Mouse (Mus musculus) spleen, adult 2 months (tissue): ENCODE data around the gene Nectin4.

ENCODE experiments used
- CTCF ChIP-seq: fragments of 200-500 bp; IDR thresholded peaks from 2 replicates; pipeline ENCODE4 v1.5.1; 2011; ENCODE audit warnings: mild to moderate bottlenecking, inconsistent platforms; ENCODE audit not compliant: insufficient read depth, insufficient read length, insufficient replicate concordance; ENCODE audit errors: extremely low read depth
- POLR2A ChIP-seq: fragments of 200-500 bp; IDR thresholded peaks from 2 replicates; pipeline ENCODE4 v1.6.1; 2011; ENCODE audit warnings: low read depth, low read length, inconsistent platforms

DNA sequence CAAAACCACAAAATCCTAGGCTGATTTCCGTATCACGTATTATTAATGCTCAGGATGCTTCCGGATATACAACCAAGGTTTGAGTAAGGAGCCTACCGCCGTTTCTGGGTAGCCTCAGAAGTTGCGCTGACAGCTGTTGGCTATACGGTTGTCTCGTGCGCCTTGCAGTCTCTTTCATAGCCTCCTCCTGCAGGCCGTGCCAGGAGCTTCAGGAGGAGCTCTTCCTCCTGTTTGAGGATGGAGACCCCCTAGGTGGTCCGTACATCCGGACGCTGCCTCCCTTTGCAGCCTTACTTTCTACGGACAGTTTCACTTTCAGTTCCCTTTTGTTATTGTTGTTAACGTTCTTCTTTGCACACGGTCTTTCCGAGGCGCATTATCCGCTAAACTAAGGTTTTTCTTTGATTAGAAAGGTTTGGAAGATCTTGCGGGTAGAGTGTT lies 42.1 kb downstream of the Nectin4 start:
- TF ChIP-seq CTCF, result no peak
- TF ChIP-seq POLR2A, result peak; percentile 21; the same call in 1 of the 2 replicates
